Mouse (Mus musculus) megakaryocyte, embryonic 14.5 days (primary cell): ENCODE results near the gene Igsf9. TPM values are rescaled to one million over a fixed set of nuclear protein-coding genes. Genes with fewer than 3 reads are reported as not detected.

Source experiments
- H3K27me3 ChIP-seq: replicated peaks from 2 replicates; pipeline ENCODE3; 2012; ENCODE audit warnings: inconsistent platforms
- H3K36me3 ChIP-seq: replicated peaks from 2 replicates; pipeline ENCODE3; 2012; ENCODE audit warnings: low read length, inconsistent platforms, mixed read lengths
- H3K4me1 ChIP-seq: 2 replicates; pipeline ENCODE4 v1.6.1; 2012; ENCODE audit warnings: inconsistent platforms
- H3K4me3 ChIP-seq: replicated peaks from 2 replicates; pipeline ENCODE3; 2012; ENCODE audit warnings: moderate library complexity, mild to moderate bottlenecking, inconsistent platforms
- H3K9me3 ChIP-seq: 2 replicates; pipeline ENCODE4 v1.6.1; 2012; ENCODE audit warnings: inconsistent platforms
- FLI1 ChIP-seq: IDR thresholded peaks from 2 replicates; pipeline ENCODE4 v1.6.1; 2012; ENCODE audit warnings: low read length, inconsistent platforms, mixed read lengths
- GATA1 ChIP-seq: IDR thresholded peaks from 3 replicates; pipeline ENCODE4 v1.6.1; 2012; ENCODE audit warnings: mixed read lengths, low read length, inconsistent platforms, borderline replicate concordance
- polyA plus RNA-seq: library from polyadenylated mRNA; stranded (reverse); fragments of >175 nt; gene quantifications from 2 replicates; pipeline ENCODE4 v1.2.3, GENCODE M21; 2012; ENCODE audit warnings: low replicate concordance; ENCODE audit not compliant: insufficient read depth

Gene Igsf9
- polyA plus RNA-seq, 1 experiment, result 0.41 TPM

- H3K36me3 ChIP-seq, result no peaks in the 10 kb centered on the region
- peaks cover 20% of the 10 kb centered on the region for H3K4me1 ChIP-seq
- H3K4me3 ChIP-seq, result no peak overlapping the region
- peaks cover 5% of the 10 kb centered on the region for H3K9me3 ChIP-seq
- peaks cover 70% of the 10 kb centered on the region for H3K27me3 ChIP-seq
- no peak for TF ChIP-seq FLI1
- TF ChIP-seq GATA1, result no peak
Observed at GRCm38 (mm10) chr1:172535116-172535515, 53.5 kb downstream of the Igsf9 start.

DNA sequence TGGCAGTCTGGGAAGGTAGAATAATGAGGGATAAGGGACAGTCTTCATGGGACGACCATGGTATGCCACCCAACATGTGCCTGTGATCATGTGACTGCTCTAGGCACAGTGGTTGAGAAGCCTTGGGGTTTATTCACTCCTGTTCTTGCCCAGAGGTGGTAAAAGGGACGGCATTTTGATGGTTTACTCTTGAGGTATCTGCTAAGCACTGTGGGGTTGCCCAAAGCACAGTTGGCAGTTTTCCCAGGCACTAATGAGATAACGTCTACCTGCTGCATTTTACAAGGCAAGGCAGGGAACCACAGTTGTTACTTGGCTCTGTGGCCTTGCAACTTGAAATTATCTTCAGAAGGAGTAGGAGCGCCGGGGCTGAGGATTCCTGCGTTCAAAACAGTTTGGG lies 58.2 kb downstream of the Igsf9 start:
- Histone ChIP-seq H3K27me3 (peaks cover 69% of the 10 kb centered on the region), H3K4me3 (no peak overlapping the region), H3K4me1 (no peaks in the 10 kb centered on the region), H3K9me3 (peaks cover 5% of the 10 kb centered on the region), H3K36me3 (no peaks in the 10 kb centered on the region)
- no peak for TF ChIP-seq FLI1
- TF ChIP-seq GATA1, result no peak

GRCm38 (mm10) chr1:172540283-172540820 lies 58.8 kb downstream of the Igsf9 start:
- no peaks in the 10 kb centered on the region for H3K4me1 ChIP-seq
- no peak overlapping the region for H3K4me3 ChIP-seq
- peaks cover 5% of the 10 kb centered on the region for H3K9me3 ChIP-seq
- peaks cover 69% of the 10 kb centered on the region for H3K27me3 ChIP-seq
- no peak for TF ChIP-seq FLI1
- no peak for TF ChIP-seq GATA1
- H3K36me3 ChIP-seq, result no peaks in the 10 kb centered on the region

DNA sequence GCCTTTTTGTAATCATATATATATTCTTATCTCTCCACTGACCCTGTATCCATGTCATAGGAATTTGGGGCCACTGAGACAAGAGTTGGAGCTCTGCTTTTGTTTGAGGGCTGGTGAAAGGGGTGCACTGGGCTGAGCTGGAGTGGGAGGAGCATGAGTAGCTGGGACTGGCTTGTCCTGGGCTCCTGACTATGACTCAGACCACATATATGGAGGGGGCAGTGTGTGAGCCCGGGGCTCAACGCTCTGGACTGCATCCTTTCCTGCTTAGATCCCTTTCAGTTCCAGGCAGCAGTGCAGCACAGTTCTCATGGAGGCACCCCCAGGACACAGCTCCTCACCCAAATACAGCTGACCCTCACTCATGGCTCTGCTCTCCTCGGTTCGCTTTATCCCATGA lies 64.5 kb downstream of the Igsf9 start:
- H3K4me3 ChIP-seq, result no peak overlapping the region
- peaks cover 80% of the 10 kb centered on the region for H3K27me3 ChIP-seq
- H3K36me3 ChIP-seq, result no peaks in the 10 kb centered on the region
- no peak for TF ChIP-seq GATA1
- no peak for TF ChIP-seq FLI1
- H3K9me3 ChIP-seq, result no peaks in the 10 kb centered on the region
- H3K4me1 ChIP-seq, result peaks cover 30% of the 10 kb centered on the region

Other genes starting within 250 kb of the Igsf9 start
- gene Atp1a4, start 223.4 kb upstream of the Igsf9 start, polyA plus RNA-seq, result not detected in 2 replicates
- 18.9 and 46.3 TPM in 2 replicates for gene Igsf8, start 220.1 kb upstream of the Igsf9 start, polyA plus RNA-seq
- 0.03 TPM in 1 of 2 replicates, not detected in the other for gene Atp1a2, start 183.7 kb upstream of the Igsf9 start, polyA plus RNA-seq
- 0.13 TPM in 1 of 2 replicates, not detected in the other for gene Kcnj9, start 152.5 kb upstream of the Igsf9 start, polyA plus RNA-seq
- gene Kcnj10, start 140.6 kb upstream of the Igsf9 start, polyA plus RNA-seq, result 0.12 TPM in 1 of 2 replicates, not detected in the other
- 4.1 and 7.8 TPM in 2 replicates for gene Pigm, start 105.2 kb upstream of the Igsf9 start, polyA plus RNA-seq
- gene Slamf9, start 6.4 kb upstream of the Igsf9 start, polyA plus RNA-seq, result not detected in 2 replicates
- gene Tagln2, start 18.3 kb downstream of the Igsf9 start, polyA plus RNA-seq, result 725 and 2,302 TPM in 2 replicates
- gene Cfap45, start 39.0 kb downstream of the Igsf9 start, polyA plus RNA-seq, result 0.93 TPM in 1 of 2 replicates, not detected in the other
- not detected in 2 replicates for gene Vsig8, start 74.2 kb downstream of the Igsf9 start, polyA plus RNA-seq
- gene Slamf8, start 108.8 kb downstream of the Igsf9 start, polyA plus RNA-seq, result 0.13 TPM in 1 of 2 replicates, not detected in the other
- not detected in 2 replicates for gene Fcrl6, start 120.8 kb downstream of the Igsf9 start, polyA plus RNA-seq
- 10.0 and 22.8 TPM in 2 replicates for gene Dusp23, start 151.2 kb downstream of the Igsf9 start, polyA plus RNA-seq
- not detected in 2 replicates for gene Crp, start 216.3 kb downstream of the Igsf9 start, polyA plus RNA-seq